Mouse (Mus musculus) embryonic facial prominence, embryonic 13.5 days (tissue): ENCODE results near the gene Ppp3cb. TPM values are rescaled to one million over a fixed set of nuclear protein-coding genes. Genes with fewer than 3 reads are reported as not detected.

Source experiments
- polyA plus RNA-seq: library from polyadenylated mRNA; unstranded; fragments of >200 nt; fragmentation: Nextera tagmentation; extraction: Ambion mirVana; gene quantifications from 2 replicates; pipeline ENCODE4 v1.2.1, GENCODE M21; 2015

Gene Ppp3cb
- polyA plus RNA-seq, 1 experiment from 2014 or later: 54.3 TPM

Other genes with a start within 250 kb of the Ppp3cb start
- 56.3 and 57.5 TPM in 2 replicates for gene Ecd, start 198.5 kb downstream of the Ppp3cb start, polyA plus RNA-seq
- gene Fam149b, start 198.4 kb downstream of the Ppp3cb start, polyA plus RNA-seq: 40.8 and 42.0 TPM in 2 replicates
- gene Dnajc9, start 157.7 kb downstream of the Ppp3cb start, polyA plus RNA-seq: 239 and 265 TPM in 2 replicates
- 87.1 and 94.8 TPM in 2 replicates for gene Mrps16, start 152.9 kb downstream of the Ppp3cb start, polyA plus RNA-seq
- gene Cfap70, start 94.3 kb downstream of the Ppp3cb start, polyA plus RNA-seq: 0.34 and 0.59 TPM in 2 replicates
- gene Anxa7, start 66.4 kb downstream of the Ppp3cb start, polyA plus RNA-seq: 39.5 and 42.0 TPM in 2 replicates
- gene Mss51, start 49.7 kb downstream of the Ppp3cb start, polyA plus RNA-seq: 1.6 and 1.7 TPM in 2 replicates
- 8.5 and 9.4 TPM in 2 replicates for gene Usp54, start 94.5 kb upstream of the Ppp3cb start, polyA plus RNA-seq
- gene Myoz1, start 110.0 kb upstream of the Ppp3cb start, polyA plus RNA-seq: 0.47 and 0.62 TPM in 2 replicates
- gene Synpo2l, start 121.8 kb upstream of the Ppp3cb start, polyA plus RNA-seq: 2.3 and 3.3 TPM in 2 replicates
- 90.7 and 93.3 TPM in 2 replicates for gene Sec24c, start 127.7 kb upstream of the Ppp3cb start, polyA plus RNA-seq
- 25.1 and 26.2 TPM in 2 replicates for gene Fut11, start 148.4 kb upstream of the Ppp3cb start, polyA plus RNA-seq
- 193 and 219 TPM in 2 replicates for gene Chchd1, start 156.4 kb upstream of the Ppp3cb start, polyA plus RNA-seq
- gene Zswim8, start 161.0 kb upstream of the Ppp3cb start, polyA plus RNA-seq: 45.1 and 49.6 TPM in 2 replicates
- 27.5 and 28.5 TPM in 2 replicates for gene Ndst2, start 188.0 kb upstream of the Ppp3cb start, polyA plus RNA-seq
- 62.6 and 75.3 TPM in 2 replicates for gene Camk2g, start 247.5 kb upstream of the Ppp3cb start, polyA plus RNA-seq